Mouse (Mus musculus) small intestine, adult 2 months (tissue): ENCODE results near the gene Dab1. TPM values are rescaled to one million over a fixed set of nuclear protein-coding genes. Genes with fewer than 3 reads are reported as not detected.

ENCODE experiments used
- H3K27ac ChIP-seq: fragments of 200-500 bp; 2 replicates; pipeline ENCODE4 v1.5.1; 2012; ENCODE audit warnings: low read depth, low read length, control low read depth, inconsistent platforms; ENCODE audit not compliant: insufficient read depth
- H3K27me3 ChIP-seq: fragments of 200-500 bp; 2 replicates; pipeline ENCODE4 v1.6.1; 2012; ENCODE audit warnings: mild to moderate bottlenecking, moderate library complexity, low read length, inconsistent platforms; ENCODE audit not compliant: control insufficient read depth, insufficient read depth
- H3K36me3 ChIP-seq: fragments of 200-500 bp; 2 replicates; pipeline ENCODE4 v1.6.1; 2012; ENCODE audit warnings: mild to moderate bottlenecking, low read length, control low read depth, inconsistent platforms; ENCODE audit not compliant: control insufficient read depth, insufficient read depth
- H3K4me1 ChIP-seq: fragments of 200-500 bp; 2 replicates; pipeline ENCODE4 v1.6.1; 2012; ENCODE audit warnings: low read length, inconsistent platforms, mixed read lengths; ENCODE audit not compliant: control insufficient read depth, insufficient read depth, insufficient read length
- H3K4me3 ChIP-seq: fragments of 200-500 bp; 2 replicates; pipeline ENCODE4 v1.5.1; 2012; ENCODE audit warnings: low read depth, mild to moderate bottlenecking, control low read depth, inconsistent platforms, low read length, moderate library complexity
- CTCF ChIP-seq: fragments of 200-500 bp; IDR thresholded peaks from 2 replicates; pipeline ENCODE4 v1.5.1; 2012; ENCODE audit warnings: low read depth, mild to moderate bottlenecking, control low read depth, inconsistent platforms, low read length, moderate library complexity, mixed read lengths; ENCODE audit not compliant: insufficient replicate concordance, insufficient read length; ENCODE audit errors: extremely low read depth
- POLR2A ChIP-seq: fragments of 200-500 bp; IDR thresholded peaks from 2 replicates; pipeline ENCODE4 v1.6.1; 2012; ENCODE audit warnings: low read depth, mild to moderate bottlenecking, control low read depth, inconsistent platforms, low read length, moderate library complexity
- WGBS: fragments of 180-500 bp; shearing (Covaris S2); methylation state at CpG from one replicate; pipeline ENCODE4 v1.1.7; 2018; 5-methylcytosine and 5-hydroxymethylcytosine counted together
- polyA plus RNA-seq: library from polyadenylated mRNA; depleted of rRNA; stranded (reverse); fragments of >200 nt; gene quantifications from 2 replicates; pipeline ENCODE4 v1.2.3, GENCODE M21; 2012

Dab1 gene
- polyA plus RNA-seq, 1 experiment, result 57.9 TPM

DNA sequence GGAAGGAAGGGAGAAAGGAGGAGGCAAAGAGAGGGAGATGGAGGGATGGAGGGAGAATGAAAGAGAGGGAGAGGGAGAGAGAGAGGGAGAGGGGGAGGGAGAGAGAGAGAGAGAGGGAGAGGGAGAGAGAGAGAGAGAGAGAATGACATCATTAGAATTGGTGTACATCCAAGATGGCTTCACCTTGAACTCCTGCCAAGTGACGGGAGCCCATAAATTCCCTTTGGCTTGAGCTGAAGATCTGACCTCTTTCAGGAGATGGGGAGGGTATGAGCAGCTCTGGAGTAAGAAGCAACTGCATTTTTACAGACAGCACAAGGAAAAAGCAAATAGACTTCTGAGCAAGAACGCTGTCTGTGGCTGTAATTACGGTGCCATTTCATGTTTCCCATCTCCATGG, 4.1 kb upstream of the Dab1 start:
- no peaks in the 10 kb centered on the region for H3K36me3 ChIP-seq
- no peak overlapping the region for H3K27ac ChIP-seq
- no peak overlapping the region for H3K4me3 ChIP-seq
- 68% methylated on average over 3 of the region's 3 CpGs for WGBS
- H3K27me3 ChIP-seq, result no peaks in the 10 kb centered on the region
- TF ChIP-seq POLR2A (no peak), CTCF (no peak)
- H3K4me1 ChIP-seq, result no peaks in the 10 kb centered on the region

- 3% methylated on average over 28 of the region's 28 CpGs for WGBS
- Histone ChIP-seq H3K27me3 (no peaks in the 10 kb centered on the region), H3K4me1 (no peaks in the 10 kb centered on the region), H3K27ac (no peak overlapping the region), H3K36me3 (no peaks in the 10 kb centered on the region), H3K4me3 (no peak overlapping the region)
- no peak for TF ChIP-seq CTCF
- no peak for TF ChIP-seq POLR2A
These were observed 800 bp downstream of the Dab1 start for GRCm38 (mm10) chr4:103619946-103620371.

GRCm38 (mm10) chr4:103620590-103621155, 1.5 kb downstream of the Dab1 start:
- TF ChIP-seq CTCF (no peak), POLR2A (no peak)
- no peaks in the 10 kb centered on the region for H3K27me3 ChIP-seq
- no peaks in the 10 kb centered on the region for H3K36me3 ChIP-seq
- H3K4me1 ChIP-seq, result no peaks in the 10 kb centered on the region
- H3K27ac ChIP-seq, result no peak overlapping the region
- 20% methylated on average over 18 of the region's 18 CpGs for WGBS
- H3K4me3 ChIP-seq, result no peak overlapping the region

DNA sequence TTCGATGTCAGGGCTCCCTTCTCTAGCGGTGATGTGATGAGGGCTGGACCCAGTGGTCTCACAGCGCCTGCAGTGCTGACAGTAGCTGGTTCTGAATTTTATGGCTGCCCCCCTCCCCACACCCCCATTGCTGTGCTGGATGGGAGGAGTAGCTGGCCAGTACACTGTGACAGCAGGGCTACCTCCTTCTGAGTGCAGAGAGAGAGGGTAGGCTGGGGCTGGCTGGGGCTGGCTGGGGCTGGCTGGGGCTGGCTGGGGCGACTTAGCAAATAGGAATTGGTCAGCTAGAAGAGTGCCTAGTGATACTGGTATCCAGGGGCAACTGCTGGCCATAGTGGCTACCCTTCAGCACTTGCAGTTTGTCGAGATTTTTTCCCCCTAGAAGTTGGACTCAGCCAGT, 2.4 kb downstream of the Dab1 start:
- Histone ChIP-seq H3K4me3 (no peak overlapping the region), H3K27me3 (no peaks in the 10 kb centered on the region), H3K4me1 (no peaks in the 10 kb centered on the region), H3K36me3 (no peaks in the 10 kb centered on the region), H3K27ac (no peak overlapping the region)
- 28% methylated on average over 5 of the region's 5 CpGs for WGBS
- no peak for TF ChIP-seq CTCF
- TF ChIP-seq POLR2A, result no peak

DNA sequence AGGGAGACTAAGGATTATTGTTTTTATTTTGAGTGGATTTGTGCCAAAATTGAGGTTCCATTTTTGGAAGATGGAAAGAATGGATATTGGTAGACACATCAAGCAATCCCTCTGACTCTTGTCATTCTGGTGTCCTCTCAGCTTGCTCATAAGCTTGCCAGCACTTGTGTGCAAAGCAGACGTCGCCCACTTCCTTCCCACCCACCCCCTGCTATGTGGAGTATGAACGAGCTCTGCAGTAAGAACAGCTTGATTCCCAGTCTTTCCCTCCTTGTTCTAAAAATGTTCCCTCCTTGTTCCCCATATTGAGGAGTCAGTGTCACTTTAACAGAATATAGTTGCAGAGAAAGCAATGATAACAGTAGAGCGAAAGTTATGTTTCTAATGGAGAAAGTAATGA, 11.0 kb downstream of the Dab1 start:
- no peak for TF ChIP-seq CTCF
- TF ChIP-seq POLR2A, result no peak
- H3K4me3 ChIP-seq, result no peak overlapping the region
- no peaks in the 10 kb centered on the region for H3K36me3 ChIP-seq
- no peaks in the 10 kb centered on the region for H3K27me3 ChIP-seq
- 67% methylated on average over 4 of the region's 4 CpGs for WGBS
- H3K27ac ChIP-seq, result no peak overlapping the region
- H3K4me1 ChIP-seq, result no peaks in the 10 kb centered on the region

DNA sequence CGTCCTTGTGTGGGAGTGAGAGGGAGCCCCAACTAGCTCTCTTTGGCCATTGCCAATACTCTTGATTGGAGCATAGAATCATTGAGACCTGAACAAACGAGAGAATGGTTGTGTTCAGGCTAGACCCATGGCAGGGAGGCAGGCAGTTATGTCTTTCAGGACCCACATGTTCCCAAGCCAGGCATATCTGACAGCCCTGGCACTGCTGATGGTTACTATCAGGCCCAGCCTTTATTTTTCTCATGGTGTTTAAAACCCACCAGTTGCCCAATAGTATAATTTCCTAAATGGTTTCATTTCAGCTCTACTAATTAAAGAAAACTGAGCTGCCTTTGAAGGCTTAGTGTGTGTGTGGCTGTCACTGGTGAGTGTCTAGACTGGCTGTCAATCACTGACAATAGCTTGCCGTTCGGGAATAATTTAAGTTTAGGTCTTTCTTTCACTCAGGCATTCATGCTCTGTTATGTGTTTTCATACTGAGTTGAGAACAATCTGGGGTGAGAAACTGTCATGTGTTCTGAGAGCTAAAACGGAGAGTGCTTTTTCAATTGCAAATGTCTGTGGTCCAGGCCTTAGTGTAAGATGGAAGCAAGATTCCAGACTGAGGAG, 17.1 kb downstream of the Dab1 start:
- no peaks in the 10 kb centered on the region for H3K4me1 ChIP-seq
- H3K27me3 ChIP-seq, result no peaks in the 10 kb centered on the region
- H3K36me3 ChIP-seq, result no peaks in the 10 kb centered on the region
- H3K27ac ChIP-seq, result no peak overlapping the region
- no peak overlapping the region for H3K4me3 ChIP-seq
- no peak for TF ChIP-seq POLR2A
- no peak for TF ChIP-seq CTCF
- WGBS, result 65% methylated on average over 5 of the region's 5 CpGs

- TF ChIP-seq CTCF, result no peak
- no peak for TF ChIP-seq POLR2A
- Histone ChIP-seq H3K4me1 (no peaks in the 10 kb centered on the region), H3K27me3 (no peaks in the 10 kb centered on the region), H3K4me3 (no peak overlapping the region), H3K36me3 (no peaks in the 10 kb centered on the region), H3K27ac (no peak overlapping the region)
- 53% methylated on average over 9 of the region's 9 CpGs for WGBS
These were observed 29.2 kb downstream of the Dab1 start for GRCm38 (mm10) chr4:103648209-103648896.
